Mouse (Mus musculus) megakaryocyte, embryonic 14.5 days (primary cell): ENCODE measurements at regions not wholly inside any gene's neighbourhood (a gene's known extent, or its start where the extent isn't known, plus 50 kb on each side); places are given as distances from the start of the nearest gene placed in this dataset.

ENCODE experiments used
- H3K27me3 ChIP-seq: replicated peaks from 2 replicates; pipeline ENCODE3; 2012; ENCODE audit warnings: inconsistent platforms
- H3K36me3 ChIP-seq: replicated peaks from 2 replicates; pipeline ENCODE3; 2012; ENCODE audit warnings: low read length, inconsistent platforms, mixed read lengths
- H3K4me1 ChIP-seq: 2 replicates; pipeline ENCODE4 v1.6.1; 2012; ENCODE audit warnings: inconsistent platforms
- H3K4me3 ChIP-seq: replicated peaks from 2 replicates; pipeline ENCODE3; 2012; ENCODE audit warnings: moderate library complexity, mild to moderate bottlenecking, inconsistent platforms
- H3K9me3 ChIP-seq: 2 replicates; pipeline ENCODE4 v1.6.1; 2012; ENCODE audit warnings: inconsistent platforms
- FLI1 ChIP-seq: IDR thresholded peaks from 2 replicates; pipeline ENCODE4 v1.6.1; 2012; ENCODE audit warnings: low read length, inconsistent platforms, mixed read lengths
- GATA1 ChIP-seq: IDR thresholded peaks from 3 replicates; pipeline ENCODE4 v1.6.1; 2012; ENCODE audit warnings: mixed read lengths, low read length, inconsistent platforms, borderline replicate concordance

DNA sequence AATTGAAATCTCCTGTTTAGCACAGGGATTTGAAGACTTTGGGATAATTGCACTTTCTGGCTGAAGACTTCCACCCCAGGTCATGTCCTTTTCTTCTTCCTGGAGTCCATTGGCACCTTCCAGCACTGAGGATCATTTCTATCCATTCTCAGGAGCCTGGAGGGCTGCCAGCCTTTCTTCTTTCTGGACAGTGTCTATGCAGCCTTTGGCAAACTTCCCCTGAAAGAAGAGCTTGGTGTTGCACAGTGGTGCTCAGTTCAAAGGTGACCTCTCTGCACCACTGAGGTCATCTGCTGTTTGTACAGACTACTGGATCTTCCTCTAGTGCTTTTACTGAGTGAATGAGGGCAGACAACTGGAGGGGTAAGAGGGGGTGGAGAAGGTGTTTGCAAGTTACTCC lies 249.8 kb downstream of the Dmrt2 start:
- no peaks in the 10 kb centered on the region for H3K4me1 ChIP-seq

GRCm38 (mm10) chr19:25922806-25923205 lies 250.6 kb downstream of the Dmrt2 start:
- TF ChIP-seq GATA1: no peak
- TF ChIP-seq FLI1: no peak
- H3K4me1 ChIP-seq: no peaks in the 10 kb centered on the region
- peaks cover 13% of the 10 kb centered on the region; the same call in 1 of the 2 replicates for H3K9me3 ChIP-seq
- no peaks in the 10 kb centered on the region for H3K27me3 ChIP-seq
- no peaks in the 10 kb centered on the region for H3K36me3 ChIP-seq
- no peak overlapping the region for H3K4me3 ChIP-seq

More for the DNA sequence above, 249.8 kb downstream of the Dmrt2 start:
- Histone ChIP-seq H3K9me3 (peaks cover 10% of the 10 kb centered on the region; the same call in 1 of the 2 replicates), H3K36me3 (no peaks in the 10 kb centered on the region), H3K27me3 (no peaks in the 10 kb centered on the region), H3K4me3 (no peak overlapping the region)
- TF ChIP-seq GATA1 (no peak), FLI1 (no peak)

GRCm38 (mm10) chr19:25923727-25924384 lies 251.6 kb downstream of the Dmrt2 start:
- no peaks in the 10 kb centered on the region for H3K36me3 ChIP-seq
- no peaks in the 10 kb centered on the region for H3K4me1 ChIP-seq
- H3K4me3 ChIP-seq: no peak overlapping the region
- H3K27me3 ChIP-seq: no peaks in the 10 kb centered on the region
- TF ChIP-seq GATA1: no peak
- no peak for TF ChIP-seq FLI1
- peaks cover 13% of the 10 kb centered on the region; the same call in 1 of the 2 replicates for H3K9me3 ChIP-seq

- H3K27me3 ChIP-seq: no peaks in the 10 kb centered on the region
- H3K4me3 ChIP-seq: no peak overlapping the region
- no peaks in the 10 kb centered on the region for H3K36me3 ChIP-seq
- H3K4me1 ChIP-seq: no peaks in the 10 kb centered on the region
- TF ChIP-seq FLI1: no peak
- TF ChIP-seq GATA1: no peak
- H3K9me3 ChIP-seq: peaks cover 13% of the 10 kb centered on the region; the same call in 1 of the 2 replicates
Measured at GRCm38 (mm10) chr19:25924385-25924769, 252.2 kb downstream of the Dmrt2 start.

DNA sequence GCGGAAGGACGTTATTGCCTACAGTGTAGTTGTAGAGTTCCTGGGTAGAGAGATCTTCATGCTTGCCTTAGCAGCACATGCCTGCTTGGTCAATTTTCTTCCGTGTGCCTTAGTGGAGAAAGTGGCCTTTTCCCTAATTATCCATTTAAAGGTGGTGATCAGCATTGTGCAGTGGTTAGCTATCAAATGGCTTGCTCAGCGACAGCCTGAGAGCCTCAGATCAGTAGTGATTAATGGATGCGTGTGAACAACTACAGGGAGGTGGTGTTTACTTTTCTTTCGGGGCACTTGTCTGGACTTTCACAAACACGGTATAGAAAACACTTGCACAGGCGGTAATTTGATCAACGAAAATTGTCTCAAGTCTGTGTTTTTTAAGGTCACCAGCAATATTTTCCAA lies 255.0 kb downstream of the Dmrt2 start:
- Histone ChIP-seq H3K4me1 (no peaks in the 10 kb centered on the region), H3K4me3 (no peak overlapping the region), H3K9me3 (peaks cover 20% of the 10 kb centered on the region; the same call in 1 of the 2 replicates), H3K36me3 (no peaks in the 10 kb centered on the region), H3K27me3 (no peaks in the 10 kb centered on the region)
- TF ChIP-seq GATA1: no peak
- no peak for TF ChIP-seq FLI1

GRCm38 (mm10) chr19:25937343-25937742 lies 265.1 kb downstream of the Dmrt2 start:
- H3K9me3 ChIP-seq: no peaks in the 10 kb centered on the region
- no peak for TF ChIP-seq FLI1
- H3K4me1 ChIP-seq: no peaks in the 10 kb centered on the region
- H3K27me3 ChIP-seq: no peaks in the 10 kb centered on the region
- no peaks in the 10 kb centered on the region for H3K36me3 ChIP-seq
- H3K4me3 ChIP-seq: no peak overlapping the region

- Histone ChIP-seq H3K36me3 (no peaks in the 10 kb centered on the region), H3K9me3 (peaks cover 6% of the 10 kb centered on the region; the same call in 1 of the 2 replicates), H3K4me3 (no peak overlapping the region), H3K4me1 (peaks cover 3% of the 10 kb centered on the region; the same call in 1 of the 2 replicates), H3K27me3 (no peaks in the 10 kb centered on the region)
- TF ChIP-seq GATA1 (no peak), FLI1 (no peak)
Measured at GRCm38 (mm10) chr19:25971210-25971609, 299.0 kb downstream of the Dmrt2 start.

GRCm38 (mm10) chr19:25975202-25975601 lies 303.0 kb downstream of the Dmrt2 start:
- Histone ChIP-seq H3K27me3 (no peaks in the 10 kb centered on the region), H3K9me3 (peaks cover 6% of the 10 kb centered on the region; the same call in 1 of the 2 replicates), H3K4me3 (no peak overlapping the region), H3K4me1 (peaks cover 3% of the 10 kb centered on the region; the same call in 1 of the 2 replicates), H3K36me3 (no peaks in the 10 kb centered on the region)
- TF ChIP-seq GATA1 (no peak), FLI1 (no peak)

DNA sequence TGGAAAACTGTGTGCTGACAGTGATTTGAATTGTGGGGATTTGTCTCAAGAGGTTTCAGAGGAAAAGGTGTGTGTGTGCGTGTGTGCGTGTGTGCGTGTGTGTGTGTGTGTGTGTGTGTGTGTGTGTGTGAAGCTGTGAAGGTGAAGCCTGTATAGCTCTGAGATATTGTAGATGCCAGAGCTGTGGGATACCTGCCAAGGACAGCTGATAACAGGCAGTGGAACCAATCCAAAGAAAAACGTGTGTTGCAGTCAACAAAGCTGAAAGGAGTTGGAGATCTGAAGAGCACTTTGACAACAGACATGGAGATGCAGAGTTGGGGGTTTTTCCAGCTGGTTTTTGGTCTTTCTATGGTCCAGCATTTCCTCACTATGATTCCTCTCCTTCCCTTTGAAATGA lies 308.1 kb downstream of the Dmrt2 start:
- Histone ChIP-seq H3K27me3 (no peaks in the 10 kb centered on the region), H3K4me3 (no peak overlapping the region), H3K4me1 (no peaks in the 10 kb centered on the region), H3K9me3 (peaks cover 6% of the 10 kb centered on the region; the same call in 1 of the 2 replicates), H3K36me3 (no peaks in the 10 kb centered on the region)
- no peak for TF ChIP-seq FLI1

DNA sequence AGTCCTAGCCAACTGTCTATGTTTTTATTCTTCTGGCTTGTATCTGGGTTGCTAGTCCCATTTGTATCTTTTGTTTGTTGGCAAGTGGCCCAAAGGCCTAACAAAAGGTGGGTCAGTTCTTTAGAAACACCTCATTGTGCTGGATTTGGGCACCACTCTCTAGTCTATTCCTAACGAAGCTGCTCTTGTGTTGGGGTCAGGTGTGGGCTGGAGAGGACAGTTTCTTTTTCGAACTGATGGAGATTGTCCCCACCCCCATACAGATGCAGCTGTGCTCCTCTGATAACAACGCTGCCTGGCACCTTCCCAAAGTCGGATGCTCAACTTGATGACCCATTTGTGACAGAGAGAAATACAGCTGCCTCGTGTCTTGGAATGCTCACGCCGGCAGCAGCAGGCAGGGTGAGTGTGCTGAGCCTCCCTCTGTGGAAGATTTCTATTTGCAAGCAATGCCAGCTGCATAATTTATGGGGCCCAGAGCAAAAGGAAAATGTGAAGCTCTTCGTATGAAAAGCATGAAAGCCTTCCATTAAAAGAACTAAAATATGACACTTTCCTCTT lies 342.5 kb downstream of the Dmrt2 start:
- TF ChIP-seq FLI1 (no peak), GATA1 (no peak)
- H3K4me1 ChIP-seq: no peaks in the 10 kb centered on the region
- no peak overlapping the region for H3K4me3 ChIP-seq
- no peaks in the 10 kb centered on the region for H3K36me3 ChIP-seq
- no peaks in the 10 kb centered on the region for H3K27me3 ChIP-seq
- H3K9me3 ChIP-seq: peaks cover 11% of the 10 kb centered on the region; the same call in 1 of the 2 replicates
